Mouse (Mus musculus) left cerebral cortex, adult 2 months (tissue): ENCODE measurements around the gene Ctc1. TPM values are rescaled to one million over a fixed set of nuclear protein-coding genes. Genes with fewer than 3 reads are reported as not detected.

Source experiments
- DNase-seq, 2 experiments: peaks; one replicate each; pipeline ENCODE4 v3.0.0; 2021 to 2022; ENCODE audit warnings: low spot score in 2 of 2, mixed read lengths in 1 of 2; ENCODE audit errors: extremely low spot score in 1 of 2
- H3K27ac ChIP-seq: fragments of 200-600 bp; 2 replicates; pipeline ENCODE4 v1.8.1; 2022
- H3K4me3 ChIP-seq: fragments of 200-600 bp; 2 replicates; pipeline ENCODE4 v1.8.1; 2022
- CTCF ChIP-seq: fragments of 200-600 bp; IDR thresholded peaks from 2 replicates; pipeline ENCODE4 v1.8.1; 2022; ENCODE audit warnings: antibody characterized with exemption, mild to moderate bottlenecking, moderate library complexity
- intact Hi-C: fragments of 180-260 bp; cut with DNase I; formaldehyde crosslinking; loops from one replicate; pipeline ENCODE4 v1.15.1; 2025
- total RNA-seq, 2 experiments: library from RNA; stranded (reverse); gene quantifications; 2 replicates each; pipeline ENCODE4 v1.2.3; 2021

The Ctc1 gene
- total RNA-seq, 2 experiments from 2014 or later = 38.7 to 39.8 TPM

DNA sequence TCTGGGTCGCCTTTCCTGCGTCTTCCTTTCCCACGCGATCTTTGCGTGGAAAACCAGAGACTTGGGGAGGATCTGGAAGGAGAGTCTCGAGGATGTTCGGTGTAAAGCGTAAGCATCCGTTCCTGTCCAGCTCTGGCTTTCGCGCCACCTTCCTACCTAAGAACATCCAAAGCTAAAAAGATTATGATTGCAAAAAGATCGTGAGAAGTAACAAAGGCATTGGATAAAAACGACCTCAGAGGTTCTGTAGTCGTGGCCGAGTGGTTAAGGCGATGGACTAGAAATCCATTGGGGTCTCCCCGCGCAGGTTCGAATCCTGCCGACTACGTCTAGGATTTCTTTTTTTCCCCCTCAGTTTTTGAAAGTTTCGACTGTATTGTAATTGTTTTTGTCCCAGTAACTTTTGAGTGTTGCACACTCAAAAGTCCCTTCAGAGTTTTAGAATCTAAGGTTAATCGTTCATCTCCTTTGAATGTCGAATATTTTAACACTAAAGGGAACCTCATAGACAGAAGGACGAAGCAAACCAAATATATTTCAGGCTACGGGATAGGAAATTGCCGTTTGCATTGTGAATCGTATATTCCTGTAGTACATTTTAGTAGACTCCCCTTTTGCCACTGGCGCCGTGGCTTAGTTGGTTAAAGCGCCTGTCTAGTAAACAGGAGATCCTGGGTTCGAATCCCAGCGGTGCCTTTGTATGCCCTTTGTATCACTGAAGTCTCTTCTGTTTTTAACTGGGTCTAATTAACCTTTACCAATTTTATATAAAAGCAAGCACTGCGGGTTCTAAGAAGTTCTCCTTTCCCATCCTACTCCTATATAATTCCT, 21.7 kb downstream of the Ctc1 start:
- Histone ChIP-seq H3K27ac (peak overlapping the region; percentile 90), H3K4me3 (peak overlapping the region; percentile 84)
- DNase-seq = peak; percentile 88 to 90
- intact Hi-C loops = loop anchor here (2.0 kb wide), 2 partner anchors 21 to 133 kb away; no protein-coding TSS in a partner anchor
- TF ChIP-seq CTCF = no peak

DNA sequence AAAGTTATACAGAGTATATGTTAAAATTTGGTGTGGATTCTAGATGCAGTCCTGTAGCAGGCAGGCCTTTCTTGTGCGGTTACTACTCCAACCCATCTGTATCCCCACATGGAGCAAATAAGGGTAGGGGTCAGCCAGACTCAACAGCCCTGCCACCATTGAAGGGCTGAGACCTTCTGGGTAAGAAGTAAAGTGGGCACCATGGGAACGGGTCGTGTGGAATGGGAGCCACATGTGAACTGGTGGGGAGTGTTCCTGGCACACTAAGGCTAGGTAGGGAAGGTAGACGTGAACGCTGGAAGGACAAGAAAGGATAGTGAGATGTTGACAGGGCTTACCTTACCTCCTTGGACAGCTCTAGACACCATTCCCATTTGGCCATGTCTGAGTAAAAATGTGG, 22.5 kb downstream of the Ctc1 start:
- DNase-seq = no peak
- Histone ChIP-seq H3K27ac (no peak overlapping the region; the same call in 1 of the 2 replicates), H3K4me3 (no peak overlapping the region)
- no peak for TF ChIP-seq CTCF
- intact Hi-C loops = no loop called here

DNA sequence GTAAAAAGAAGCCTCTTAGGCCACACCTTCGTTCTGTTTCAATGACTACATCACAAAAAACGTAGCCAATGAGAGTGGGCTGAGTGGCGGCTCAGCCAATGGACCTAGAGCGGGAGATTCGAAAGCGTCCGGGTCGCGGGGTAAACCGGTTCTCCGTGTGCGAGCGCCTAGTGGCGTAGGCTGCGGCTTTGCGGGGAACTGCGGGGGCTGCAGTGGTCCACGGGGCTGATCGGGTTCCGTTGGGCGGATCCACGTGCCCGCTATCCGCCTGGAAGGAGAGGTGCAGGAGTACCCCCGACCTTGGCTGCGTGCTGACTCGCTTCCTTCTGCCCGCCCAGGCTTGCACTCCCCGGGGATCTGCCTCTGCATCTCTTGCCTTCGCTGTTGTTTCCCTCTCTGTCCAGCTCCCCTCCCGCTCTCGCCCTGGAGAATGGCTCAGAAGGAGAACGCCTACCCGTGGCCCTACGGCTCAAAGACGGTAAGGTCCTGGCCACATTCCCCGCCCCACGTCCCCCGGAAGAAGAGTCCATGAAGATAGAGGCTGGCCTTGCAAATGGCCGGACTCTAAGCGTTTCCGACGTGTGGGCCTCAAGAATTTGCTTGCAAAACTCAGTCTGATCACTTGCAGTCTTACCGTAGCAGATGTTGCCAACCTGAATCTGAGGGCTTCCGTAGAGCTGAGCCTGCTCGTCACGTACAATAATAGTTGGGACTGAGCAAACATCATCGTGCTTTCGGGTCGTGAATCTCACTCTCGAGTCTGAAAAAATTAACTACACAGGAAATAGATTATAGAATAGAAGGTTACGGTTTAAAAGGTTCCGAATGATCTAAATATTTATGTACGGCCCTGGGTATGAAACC, 30.1 kb downstream of the Ctc1 start, which contains the start of gene Aurkb:
Gene Aurkb, plus strand, starts transcription at position 117 of the 864 bp plus-strand sequence.
- DNase-seq = peak; percentile 63 to 71
- peak; percentile 24; the same call in 1 of the 2 replicates for TF ChIP-seq CTCF
- no peak within 1 kb of the TSS for H3K27ac ChIP-seq
- intact Hi-C loops = no loop called here
- peak within 1 kb of the TSS; percentile 59 for H3K4me3 ChIP-seq

DNA sequence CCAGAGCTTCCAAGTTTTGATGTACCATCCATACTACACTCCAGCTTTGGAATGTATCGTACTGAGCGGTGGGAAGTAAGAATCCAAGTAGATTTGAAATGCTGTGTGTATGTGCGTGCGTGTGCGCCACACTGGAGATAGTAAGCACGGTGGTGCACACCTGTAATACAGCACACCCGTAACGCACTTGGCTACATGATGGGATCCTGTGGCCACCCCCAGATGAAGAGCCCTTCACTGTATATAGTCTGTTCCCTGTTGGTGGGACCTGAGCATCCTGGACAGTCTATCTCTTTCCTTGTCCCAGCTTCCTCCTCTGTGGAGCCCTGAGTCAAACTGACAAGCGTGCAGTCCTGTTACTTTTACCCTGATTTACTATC, 30.7 kb downstream of the Ctc1 start:
- DNase-seq = no peak
- no peak for TF ChIP-seq CTCF
- intact Hi-C loops = no loop called here
- no peak overlapping the region for H3K27ac ChIP-seq
- peak overlapping the region; percentile 59 for H3K4me3 ChIP-seq

DNA sequence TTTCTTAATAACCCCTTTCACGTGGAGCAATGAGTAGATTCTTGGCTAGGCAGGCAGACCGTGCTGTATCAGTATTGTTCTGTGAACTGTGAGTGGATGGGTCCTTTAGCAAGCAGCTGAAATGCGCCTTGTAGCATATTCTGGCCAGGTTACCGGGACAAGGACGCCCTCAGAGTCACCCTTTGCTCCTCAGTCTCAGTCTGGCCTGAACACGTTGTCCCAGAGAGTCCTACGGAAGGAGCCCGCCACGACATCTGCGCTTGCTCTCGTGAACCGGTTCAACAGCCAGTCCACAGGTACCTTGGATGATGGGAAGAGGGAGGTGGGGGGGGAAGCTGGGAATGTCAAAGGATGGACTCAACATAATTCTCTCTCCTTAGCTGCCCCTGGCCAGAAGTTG, 31.9 kb downstream of the Ctc1 start:
- no peak for DNase-seq
- TF ChIP-seq CTCF = no peak
- intact Hi-C loops = no loop called here
- Histone ChIP-seq H3K4me3 (no peak overlapping the region), H3K27ac (no peak overlapping the region)

DNA sequence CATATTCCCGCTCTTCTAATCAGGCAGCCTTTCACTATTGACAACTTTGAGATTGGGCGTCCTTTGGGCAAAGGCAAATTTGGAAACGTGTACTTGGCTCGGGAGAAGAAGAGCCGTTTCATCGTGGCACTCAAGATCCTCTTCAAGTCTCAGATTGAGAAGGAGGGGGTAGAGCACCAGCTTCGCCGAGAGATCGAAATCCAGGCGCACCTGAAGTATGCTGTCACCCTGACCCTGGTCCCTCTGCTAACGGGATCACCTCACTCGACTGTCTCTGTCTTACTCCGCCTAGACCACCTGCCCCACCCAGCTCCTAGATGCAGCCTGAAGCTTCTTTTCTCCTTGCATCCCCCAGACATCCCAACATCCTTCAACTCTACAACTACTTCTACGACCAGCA, 32.4 kb downstream of the Ctc1 start:
- no peak for DNase-seq
- intact Hi-C loops = no loop called here
- Histone ChIP-seq H3K27ac (no peak overlapping the region), H3K4me3 (no peak overlapping the region)
- no peak for TF ChIP-seq CTCF

DNA sequence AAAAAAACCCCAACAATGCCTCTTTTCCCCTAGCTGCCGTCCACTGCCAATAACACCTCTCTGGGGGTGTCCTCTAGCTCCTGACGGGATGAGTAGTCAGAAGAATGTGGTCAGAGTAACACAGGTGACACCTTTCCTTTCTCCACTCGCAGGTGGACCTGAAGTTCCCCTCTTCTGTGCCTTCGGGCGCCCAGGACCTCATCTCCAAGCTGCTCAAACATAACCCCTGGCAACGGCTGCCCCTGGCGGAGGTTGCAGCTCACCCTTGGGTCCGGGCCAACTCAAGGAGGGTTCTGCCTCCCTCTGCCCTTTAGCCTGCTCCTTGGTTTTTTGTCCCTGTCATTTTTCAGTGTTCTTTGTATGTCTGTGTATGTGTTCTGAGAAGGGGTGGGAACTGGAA, 35.0 kb downstream of the Ctc1 start:
- no peak for DNase-seq
- Histone ChIP-seq H3K4me3 (no peak overlapping the region), H3K27ac (no peak overlapping the region)
- TF ChIP-seq CTCF = no peak
- intact Hi-C loops = no loop called here

DNA sequence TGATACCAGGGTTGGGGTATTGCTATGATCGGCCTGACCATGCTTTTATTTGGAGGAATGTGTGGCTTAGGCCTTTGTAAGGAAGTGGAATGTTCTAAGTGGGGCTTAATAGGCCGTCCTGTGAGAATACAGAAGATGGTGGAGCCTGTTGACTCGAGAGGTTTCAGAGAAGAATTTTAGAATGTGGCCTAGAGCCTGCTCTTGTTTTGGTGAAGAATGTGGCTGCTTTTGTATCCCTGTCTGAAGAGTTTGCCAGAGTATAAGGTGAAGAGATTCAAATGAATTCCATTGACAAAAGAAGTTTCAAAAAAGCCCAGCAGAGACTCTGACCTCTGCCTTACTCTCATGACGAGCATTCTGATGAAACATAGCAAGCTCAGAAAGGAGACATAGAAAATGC, 36.1 kb downstream of the Ctc1 start:
- intact Hi-C loops = no loop called here
- DNase-seq = no peak
- no peak overlapping the region for H3K27ac ChIP-seq
- no peak for TF ChIP-seq CTCF
- no peak overlapping the region for H3K4me3 ChIP-seq

DNA sequence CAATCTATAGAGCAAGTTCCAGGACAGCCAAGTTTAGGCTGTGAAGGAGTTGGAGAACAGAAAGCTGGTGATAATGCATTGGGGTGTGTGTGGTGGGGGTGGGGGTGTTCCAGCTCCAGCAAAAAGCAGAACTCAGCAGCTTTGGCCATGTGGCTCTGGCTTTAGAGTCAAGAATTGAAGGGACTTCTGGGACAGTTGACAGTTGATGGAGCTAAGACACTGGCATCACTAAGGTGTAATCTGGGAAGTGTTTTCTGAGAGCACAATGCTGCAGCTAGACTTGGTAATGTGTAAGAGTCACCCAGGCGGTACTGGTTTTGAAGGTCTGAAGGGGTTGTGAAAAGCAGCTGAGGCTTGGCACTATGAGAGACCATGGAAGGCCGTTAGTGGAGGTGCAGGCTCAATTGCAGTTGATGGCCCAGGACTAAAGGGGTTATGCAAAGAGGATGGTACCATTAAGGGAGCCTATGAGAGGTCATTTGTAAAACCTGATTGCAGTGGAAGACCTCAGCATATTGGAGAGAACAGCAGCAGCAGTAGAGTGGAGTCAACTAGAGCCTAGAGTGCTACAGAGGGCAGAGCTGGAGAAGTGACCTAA, 37.2 kb downstream of the Ctc1 start:
- intact Hi-C loops = no loop called here
- H3K27ac ChIP-seq = no peak overlapping the region
- DNase-seq = no peak
- TF ChIP-seq CTCF = no peak
- H3K4me3 ChIP-seq = no peak overlapping the region

DNA sequence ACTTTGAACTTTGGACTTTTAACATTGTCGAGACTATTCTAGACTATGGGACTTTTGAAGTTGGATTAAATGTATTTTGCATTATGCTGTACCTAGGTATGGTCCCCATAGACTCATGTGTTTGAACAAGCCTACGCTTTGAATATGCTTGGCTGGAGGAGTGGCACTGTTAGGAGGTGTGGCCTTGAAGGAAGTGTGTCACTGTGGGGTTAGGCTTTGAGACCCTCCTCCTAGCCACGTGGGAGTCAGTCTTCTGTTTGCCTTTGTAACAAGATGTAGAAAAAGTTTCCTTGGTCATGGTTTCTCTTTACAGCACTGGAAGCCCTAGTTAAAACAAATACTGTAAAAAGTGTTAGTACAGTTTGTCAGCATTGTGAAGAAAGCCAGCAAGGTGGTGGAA, 38.1 kb downstream of the Ctc1 start:
- intact Hi-C loops = no loop called here
- H3K4me3 ChIP-seq = no peak overlapping the region
- no peak for TF ChIP-seq CTCF
- no peak overlapping the region for H3K27ac ChIP-seq
- no peak for DNase-seq

DNA sequence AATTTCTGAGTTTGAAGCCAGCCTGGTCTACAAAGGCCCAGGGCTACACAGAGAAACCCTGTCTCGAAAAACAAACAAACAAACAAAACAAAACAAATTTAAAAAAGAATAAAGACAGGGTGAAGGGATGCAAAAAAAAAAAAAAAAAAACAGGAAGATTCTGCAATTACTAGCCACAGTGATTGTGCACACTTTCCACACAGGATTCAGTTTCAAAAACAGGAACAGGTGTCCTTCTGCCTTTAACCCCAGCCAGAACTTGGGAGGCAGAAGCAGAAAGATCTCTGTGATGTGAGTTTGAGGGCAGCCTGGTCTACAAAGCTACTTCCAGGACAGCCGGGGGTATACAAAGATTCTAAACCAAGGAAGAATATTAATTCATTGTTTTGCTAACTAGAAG, 42.6 kb downstream of the Ctc1 start:
- DNase-seq = no peak
- H3K4me3 ChIP-seq = peak overlapping the region; percentile 71
- no peak for TF ChIP-seq CTCF
- intact Hi-C loops = loop anchor here (1.0 kb wide), 1 partner anchor 16 kb away; no protein-coding TSS in a partner anchor
- H3K27ac ChIP-seq = peak overlapping the region; percentile 84; the same call in 1 of the 2 replicates
